Mouse (Mus musculus) thymus, postnatal 14 days (tissue): Measurements from ENCODE around the gene Trak1.

ENCODE experiments used
- DNase-seq: peaks from one replicate; pipeline ENCODE4 v3.0.0; 2021

The Trak1 gene

DNA sequence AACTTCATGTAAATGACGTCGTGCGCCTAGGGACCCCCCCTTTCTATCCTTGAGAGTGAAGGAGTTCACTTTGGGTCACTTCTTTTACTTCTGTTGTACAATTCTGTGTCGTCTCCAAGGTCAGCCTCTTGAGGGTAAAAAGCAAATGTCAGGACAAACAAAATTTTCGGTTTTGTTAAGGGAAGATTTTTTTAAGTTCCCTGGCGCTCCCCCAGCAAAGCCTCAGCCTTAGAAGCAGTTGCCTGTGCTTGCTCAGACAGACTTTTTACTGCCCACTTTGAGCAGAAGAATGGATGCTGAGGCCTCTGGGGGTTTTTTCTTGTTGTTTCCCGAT, 730 bp downstream of the Trak1 start:
- peak; percentile 35 for DNase-seq

DNA sequence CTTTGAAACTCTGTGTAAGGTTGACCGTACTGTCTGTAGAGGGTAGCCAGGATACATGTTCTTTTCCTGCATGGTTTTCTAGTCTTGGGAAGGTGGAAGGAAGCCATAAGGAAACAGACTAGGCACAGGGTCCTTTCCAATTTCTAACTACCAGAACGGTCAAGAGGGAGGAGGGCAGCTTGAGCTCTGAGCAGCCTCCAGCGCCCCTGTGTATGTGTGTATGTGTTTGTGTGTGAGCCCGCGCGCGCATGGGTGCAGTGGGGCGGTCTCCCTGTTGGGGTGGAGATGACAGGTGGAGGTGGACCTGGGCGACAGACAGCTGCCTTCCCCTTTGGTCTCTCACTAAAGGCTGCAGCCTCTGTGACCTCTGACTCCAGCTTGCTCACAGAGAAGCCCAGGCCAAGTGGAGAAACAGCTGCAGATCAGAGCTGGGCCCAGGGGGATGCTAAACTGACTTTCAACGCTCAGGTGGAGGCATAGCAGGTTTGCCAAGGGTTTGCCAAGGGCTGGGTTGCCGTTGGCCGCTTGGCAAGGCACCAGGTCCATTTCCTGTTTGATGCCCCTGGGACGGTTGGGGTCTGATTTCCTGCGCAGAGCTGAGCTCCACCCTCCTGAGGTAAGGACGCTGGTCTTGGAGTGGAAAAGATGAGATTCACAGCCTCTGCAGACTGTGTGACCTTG, 1.2 kb downstream of the Trak1 start:
- peak; percentile 68 for DNase-seq

DNA sequence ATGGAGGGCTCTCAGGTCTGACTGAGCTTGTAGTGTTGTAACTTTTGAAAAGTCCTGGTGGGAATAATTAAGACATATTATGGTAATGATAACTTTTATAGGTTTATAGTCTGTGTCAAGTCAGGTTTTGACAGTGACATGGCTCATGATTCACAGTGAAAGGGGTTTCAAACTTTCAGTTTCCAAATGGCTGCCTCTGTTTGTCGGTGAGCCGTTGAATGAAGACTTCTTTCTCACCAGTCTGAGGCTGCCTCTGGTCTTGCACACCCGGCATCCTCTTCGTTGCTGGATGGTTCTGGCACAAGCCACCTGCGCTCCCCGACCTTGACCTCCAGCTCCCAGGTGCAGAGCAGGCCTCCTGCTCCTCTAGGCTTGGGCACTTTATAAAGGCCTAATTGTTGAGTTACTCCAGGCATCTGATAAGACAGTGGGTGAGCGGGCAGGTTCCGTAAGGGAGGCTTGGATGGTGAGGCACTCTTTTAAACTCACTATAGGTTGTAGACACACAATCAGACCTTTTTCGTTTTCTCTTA, 2.0 kb downstream of the Trak1 start:
- peak; percentile 48 for DNase-seq

DNA sequence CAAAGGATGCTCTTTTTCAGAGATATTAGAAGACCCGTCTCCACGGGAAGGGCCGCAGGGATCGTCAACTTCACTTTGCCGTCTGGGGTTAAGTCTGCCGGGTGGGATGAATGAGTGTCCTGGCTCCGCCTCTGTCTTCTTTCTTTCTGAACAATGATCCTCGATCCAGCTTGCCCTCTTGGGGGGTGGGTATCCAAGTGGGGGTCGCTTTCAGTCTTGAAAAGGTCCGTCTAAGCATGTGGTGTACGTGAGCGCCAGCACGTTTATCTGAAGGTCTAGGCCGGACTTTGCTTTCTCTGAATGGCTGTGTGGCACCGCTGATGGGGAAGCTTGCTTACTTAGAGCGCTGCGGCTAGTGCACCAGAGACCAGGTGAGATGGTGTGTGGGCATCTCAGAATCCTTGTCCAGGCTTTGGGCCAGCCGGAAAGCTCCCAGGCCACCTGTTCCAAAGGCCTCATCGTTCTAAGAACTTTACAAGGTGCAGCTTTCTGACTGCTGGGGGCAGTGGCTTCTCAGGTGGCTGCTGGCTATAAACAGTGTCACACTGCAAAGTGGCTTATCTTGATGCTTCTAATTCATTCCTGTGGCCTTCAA, 2.8 kb downstream of the Trak1 start:
- no peak for DNase-seq

DNA sequence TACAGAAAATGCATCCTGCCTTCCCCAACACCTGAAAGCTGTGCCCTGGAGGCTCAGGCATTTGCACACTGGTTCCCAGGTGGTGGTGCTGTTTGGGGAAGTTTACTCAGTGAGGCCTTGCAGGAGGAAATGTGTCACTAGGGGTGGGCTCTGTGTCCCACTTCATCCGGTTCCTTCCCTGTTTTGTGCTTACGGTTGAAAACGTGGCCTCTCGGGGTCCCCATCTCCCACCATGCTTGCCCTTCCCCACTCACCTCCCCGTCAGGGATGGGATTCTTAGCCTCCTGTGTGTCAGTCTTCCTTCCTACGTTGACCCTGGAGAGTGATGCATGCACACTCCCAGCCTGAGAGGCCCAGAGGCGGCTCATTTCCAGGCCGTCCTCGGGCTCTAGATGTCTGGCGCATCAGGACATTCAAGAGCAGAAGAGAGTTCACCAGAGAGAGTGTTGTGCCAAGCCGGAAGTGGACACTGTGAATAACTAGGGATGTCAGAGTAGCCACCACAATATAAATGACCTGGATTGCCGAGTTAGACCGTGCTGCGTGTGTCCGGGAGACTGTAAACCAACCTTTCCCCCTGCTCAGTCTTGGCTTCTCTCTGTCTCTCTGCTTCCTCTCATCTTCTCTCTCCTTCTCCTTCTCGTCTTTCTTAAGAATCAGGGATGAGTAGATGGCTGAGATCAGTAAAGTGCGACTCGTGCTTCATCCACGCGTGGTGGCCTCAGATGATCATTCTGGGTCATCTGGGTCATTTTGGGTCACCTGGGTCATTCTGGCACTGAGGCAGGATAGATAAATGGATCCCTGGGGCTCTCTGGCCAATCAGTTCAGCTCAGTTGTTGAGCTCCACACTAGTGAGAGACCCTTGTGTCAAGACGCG, 4.0 kb downstream of the Trak1 start:
- DNase-seq: peak; percentile 70

DNA sequence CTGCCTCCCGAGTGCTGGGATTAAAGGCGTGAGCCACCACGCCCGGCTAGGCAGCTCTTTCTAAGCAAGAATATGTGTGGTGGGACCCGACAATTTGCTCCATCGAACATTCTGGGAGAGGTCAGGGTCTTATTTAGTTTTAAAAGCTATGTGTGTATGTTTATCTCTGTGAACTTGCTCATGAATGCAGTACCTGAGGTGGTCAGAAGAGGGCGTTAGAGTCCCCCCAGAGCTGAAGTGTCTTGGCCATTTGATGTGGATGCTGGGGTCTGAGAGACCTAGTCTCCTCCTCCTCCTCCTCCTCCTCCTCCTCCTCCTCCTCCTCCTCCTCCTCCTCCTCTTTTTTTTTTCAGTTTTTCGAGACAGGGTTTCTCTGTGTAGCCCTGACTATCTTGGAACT, 5.2 kb downstream of the Trak1 start:
- peak; percentile 46 for DNase-seq

DNA sequence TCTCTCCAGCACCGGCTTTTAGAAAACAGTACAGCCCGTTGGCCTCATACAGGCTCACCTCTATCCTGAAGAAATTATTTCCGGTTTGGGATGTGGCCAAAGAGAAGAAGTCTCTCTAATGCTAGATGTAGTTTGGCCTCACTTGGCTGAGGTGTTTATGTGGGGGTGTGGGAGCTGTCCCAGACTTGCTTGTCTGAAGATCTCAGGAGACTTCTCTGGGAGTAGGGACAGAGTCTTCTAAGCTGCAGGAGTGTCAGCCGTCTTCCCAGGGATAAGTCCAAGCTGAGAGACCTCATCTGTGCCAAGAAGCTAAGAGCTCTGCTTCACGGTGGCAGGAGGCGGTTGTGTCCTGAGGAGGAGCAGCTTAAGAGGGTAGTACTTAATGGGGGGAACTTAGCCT, 5.8 kb downstream of the Trak1 start:
- DNase-seq: no peak

DNA sequence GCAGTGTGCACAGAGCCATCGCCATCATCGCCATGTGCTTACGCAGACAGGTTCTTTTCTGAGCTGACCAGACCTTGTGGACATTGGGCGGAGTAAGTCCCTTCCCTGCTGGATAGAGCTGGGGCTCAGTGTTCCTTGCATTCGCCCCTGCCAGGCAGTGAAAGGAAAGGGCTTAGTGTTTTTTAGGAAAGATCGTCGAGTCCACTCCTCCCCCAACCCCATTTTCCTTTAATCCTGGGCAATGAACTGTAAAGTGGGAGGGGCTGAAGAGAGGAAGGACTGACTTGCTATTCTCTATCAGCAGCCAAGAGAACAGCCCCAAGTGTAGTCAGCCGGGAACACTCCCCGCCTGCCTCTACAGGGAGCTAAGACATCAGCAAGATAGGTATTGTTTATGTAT, 6.4 kb downstream of the Trak1 start:
- no peak for DNase-seq

DNA sequence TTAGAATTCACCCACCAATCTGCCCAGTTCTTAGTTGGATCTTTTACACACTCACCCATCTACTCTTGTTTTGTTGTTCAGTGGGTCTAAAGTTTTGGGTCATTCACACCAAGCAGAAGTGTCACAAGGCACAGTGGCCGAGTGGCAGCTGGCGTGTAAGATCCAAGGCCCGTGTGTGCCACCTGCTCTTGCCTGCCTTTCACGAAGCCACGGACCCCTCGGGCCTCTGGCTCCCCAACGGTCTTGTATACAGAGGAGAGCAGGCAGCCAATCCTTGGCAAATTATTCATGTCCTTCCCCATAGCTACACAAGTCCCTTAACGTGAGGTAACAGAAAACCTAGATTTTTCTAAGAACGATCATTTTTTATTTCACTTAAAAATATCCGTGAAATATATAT, 7.2 kb downstream of the Trak1 start:
- no peak for DNase-seq

DNA sequence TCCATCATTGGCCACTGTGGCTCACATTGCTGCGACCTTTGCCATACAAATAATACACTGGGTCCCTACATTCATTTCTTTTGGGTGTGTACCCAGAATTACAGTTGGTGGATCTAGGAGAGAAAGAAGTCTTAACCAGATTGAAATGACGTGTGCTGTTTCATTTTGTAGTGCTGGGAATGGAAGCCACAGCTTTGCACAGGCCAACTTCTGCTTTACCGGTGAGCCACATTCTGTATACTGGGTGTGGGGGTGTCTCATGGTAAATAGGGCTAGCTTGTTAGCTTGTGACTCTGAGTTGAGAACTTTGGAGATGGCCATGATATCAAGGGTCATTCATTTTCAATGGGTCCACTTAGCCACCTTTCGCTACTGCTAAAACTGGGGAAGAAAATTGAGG, 8.2 kb downstream of the Trak1 start:
- DNase-seq: no peak

DNA sequence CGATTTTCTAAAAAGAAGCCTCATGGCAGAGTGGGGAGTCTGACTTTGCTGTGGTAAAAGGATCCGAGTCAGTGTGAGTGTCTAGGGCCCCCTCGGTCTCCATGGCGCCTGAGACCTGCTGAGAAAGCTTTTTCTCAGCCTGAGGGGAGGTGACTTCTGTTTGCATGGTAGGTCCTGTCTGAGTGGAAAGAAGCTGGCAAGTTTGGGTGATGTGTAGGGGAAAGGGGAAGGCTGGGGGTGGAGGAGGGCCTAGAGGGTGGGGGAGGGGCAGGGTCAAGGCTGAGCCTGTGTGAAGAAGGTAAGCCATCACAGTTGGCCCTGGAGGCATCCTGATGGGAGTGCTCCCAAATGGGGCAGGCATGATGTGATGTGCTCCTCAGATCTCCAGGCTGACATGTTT, 12.0 kb downstream of the Trak1 start:
- no peak for DNase-seq

DNA sequence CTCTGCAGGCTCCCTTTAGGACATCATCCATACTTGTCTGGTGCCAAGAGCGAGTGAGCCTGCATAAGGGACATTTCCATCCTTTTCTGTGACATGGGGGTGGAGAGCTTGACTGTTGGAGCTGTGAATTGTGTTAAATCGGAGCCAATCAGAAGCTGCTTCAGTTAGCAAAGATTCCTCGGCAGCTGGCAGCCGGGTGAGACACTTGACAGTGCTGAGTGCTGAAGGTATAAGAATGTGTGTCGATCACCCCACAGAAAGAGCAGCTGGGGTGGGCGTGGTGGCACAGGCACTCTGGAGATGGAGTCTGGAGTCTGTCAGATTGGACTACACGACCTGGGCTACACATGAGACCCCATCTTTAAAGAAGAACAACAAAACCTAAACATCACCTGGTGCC, 13.2 kb downstream of the Trak1 start:
- no peak for DNase-seq

DNA sequence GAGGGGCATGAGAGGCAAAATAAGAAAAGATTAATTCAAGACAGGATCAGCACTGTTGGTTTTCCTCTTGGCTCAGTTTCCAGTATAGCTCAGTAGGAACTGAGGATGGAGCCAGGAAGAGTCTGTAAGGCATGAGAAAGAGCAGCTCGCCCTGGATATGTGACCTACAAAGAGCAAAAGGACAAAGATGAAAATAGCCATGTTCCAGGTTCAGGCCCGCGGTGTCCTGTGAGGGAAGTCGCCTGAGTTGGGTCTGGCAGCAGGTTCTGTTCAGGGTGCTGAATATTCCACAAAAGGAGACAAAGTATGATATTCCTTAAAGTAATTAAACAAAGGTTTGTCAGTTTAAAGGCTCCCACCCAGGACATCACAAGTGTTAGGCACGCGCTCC, 14.5 kb downstream of the Trak1 start:
- no peak for DNase-seq

DNA sequence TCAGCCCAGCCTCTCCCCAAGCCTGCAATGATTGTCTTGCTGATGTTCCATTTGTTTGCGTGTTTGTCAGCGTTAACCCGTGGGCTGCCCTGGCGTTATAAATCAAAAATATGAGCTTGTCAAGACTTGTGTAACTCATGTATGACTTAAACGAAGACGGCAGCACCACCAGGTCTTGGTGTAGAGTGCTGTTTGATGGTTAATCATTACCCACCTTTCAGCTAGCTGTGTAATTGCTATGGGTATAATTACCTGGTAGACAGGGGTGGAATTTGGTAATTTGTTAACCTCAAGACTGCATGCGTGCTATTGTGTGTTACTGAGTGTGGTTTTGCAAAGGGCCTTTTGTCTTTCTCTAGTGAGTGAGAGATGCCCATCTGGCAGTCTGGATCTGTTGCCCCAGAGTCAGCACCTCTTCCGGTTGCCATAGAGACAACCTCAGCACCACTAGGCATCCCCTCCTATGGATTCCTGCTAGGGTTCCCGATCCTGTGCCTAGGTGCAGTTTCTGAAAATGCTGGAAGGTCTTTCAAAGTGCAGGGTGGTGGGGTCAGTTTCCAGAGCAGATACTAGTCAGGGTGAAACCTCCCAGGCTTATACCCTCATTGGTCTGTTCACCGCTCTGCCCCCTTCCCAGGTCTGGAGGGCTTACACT, 15.1 kb downstream of the Trak1 start:
- no peak for DNase-seq

DNA sequence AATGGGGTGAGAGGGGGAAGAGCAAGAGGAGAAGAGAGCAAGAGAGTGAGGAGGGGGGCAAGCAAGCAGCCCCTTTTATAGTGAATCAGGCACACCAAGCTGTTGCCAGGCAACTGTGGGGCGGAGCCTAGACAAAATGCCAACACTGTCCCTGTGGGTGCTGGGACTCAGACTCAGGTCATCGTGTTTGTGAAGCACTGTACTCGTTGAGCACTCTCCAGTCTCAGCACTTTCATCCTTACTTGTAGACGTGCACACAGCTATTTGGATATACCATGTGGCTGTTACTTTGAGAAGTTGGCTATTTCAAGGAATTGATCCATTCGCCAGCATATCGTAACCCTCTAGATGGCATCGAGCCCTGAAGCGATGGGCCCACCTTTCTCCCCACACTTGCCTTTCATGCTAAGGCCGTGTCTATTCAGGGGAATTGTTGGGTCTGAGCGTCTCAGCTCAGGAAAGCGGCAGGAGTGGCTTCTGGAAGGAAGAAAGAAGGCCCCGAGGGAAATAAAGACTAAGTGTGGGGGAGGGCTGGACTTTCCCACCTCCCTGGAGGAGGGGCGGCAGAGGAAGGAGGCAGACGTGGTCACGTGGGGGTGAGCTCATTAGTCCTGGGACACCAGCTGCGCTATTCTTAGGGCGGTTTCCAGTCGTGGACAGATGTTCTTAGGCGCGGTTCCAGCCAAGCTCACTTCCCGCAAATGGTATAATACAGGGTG, 16.5 kb downstream of the Trak1 start:
- DNase-seq: peak; percentile 48

DNA sequence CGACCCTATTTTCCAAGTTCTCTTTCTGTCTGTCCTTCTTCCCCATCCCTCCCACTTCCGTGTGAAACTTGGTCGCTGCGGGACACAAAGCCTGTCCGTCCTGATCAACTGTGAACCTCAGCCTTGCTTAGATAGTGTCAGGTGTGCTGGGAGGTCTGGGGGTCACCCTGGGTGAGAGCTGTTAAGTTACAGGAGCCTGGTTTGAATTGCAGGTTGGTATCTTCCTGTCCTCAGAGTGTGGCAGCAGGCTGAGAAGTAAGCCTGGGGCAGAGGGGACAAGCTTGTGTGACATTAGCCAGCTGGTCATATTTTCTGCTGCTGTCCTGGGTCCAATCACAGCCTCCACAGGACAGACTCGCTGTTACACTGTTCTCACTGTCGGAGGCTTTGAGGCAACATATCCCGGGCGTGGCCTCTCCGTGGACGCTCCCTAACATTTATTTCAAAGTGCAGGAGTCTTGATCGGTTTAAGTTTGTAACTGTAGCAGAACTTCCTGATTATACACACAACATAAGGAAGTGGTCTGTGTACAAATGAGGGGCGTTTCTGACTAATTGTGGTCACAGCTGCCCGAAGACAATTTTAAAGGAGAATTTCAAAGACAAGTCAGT, 17.3 kb downstream of the Trak1 start:
- no peak for DNase-seq

DNA sequence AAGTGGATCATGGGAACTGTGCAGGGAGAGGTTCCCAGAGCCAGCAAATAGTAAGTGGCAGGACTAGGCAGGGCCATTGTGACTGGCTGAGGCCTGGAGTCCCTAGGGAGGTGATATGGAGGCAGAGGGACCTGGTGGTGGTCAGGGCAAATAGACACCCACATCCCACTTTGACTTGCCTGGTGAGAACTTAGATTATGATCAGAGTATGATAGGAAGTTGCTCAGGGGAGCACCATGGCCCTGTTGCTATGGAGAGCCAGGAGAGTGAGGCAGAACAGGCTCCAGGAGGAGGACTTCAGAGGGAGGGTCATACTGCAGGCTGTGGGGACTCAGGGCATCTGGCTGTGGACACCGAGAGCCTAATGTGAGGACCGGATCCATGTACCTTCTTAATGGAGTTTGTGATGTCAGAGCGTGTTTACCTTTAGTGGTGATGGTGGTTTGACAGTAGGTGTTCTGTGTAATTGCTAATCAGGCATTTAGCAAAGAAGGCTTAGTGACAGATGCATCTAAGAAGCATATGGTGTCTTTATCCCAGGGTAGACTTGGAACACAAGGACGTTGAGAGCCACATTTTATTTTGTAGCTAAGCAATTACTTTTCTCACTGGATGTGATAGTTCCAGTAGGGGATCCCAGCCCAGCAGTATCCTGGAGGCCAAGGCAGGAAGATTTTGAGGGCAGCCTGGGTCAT, 18.7 kb downstream of the Trak1 start:
- DNase-seq: no peak

DNA sequence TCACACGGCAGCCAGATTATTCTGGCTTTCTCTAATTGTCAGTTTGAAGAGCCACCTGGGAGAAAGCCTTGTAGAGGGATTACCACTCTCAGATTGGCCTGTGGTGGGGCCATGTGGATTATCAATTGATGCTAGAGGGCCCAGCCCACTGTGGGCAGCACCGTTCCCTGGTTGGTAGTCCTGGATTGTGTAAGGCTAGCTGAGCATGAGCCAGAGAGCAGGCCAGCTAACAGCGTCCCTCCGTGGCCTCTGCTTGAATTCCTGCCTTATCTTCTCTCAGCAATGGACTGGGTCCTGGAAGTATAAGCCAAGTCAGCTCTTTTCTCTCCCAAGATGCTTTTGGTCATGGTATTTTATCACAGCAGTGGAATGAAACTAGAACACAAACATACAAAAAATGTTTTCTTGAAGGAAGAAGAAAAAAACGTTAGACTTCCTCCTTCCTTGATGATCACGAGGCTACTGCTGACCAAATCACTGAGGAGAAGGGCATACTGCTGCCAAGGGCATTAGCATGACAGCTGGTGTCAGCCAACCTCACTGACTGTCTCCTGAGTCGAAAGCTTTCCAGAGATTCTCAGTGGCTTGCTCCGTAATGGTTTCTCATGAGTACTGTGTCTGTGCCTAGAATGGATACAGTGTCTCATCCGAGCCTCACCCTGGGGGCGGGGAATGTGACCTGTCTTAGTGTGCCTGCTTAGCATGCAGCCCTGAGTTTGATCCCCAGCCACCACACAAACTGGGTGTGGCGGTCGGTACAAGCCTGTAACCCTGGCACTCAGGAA, 19.5 kb downstream of the Trak1 start:
- DNase-seq: peak; percentile 35

DNA sequence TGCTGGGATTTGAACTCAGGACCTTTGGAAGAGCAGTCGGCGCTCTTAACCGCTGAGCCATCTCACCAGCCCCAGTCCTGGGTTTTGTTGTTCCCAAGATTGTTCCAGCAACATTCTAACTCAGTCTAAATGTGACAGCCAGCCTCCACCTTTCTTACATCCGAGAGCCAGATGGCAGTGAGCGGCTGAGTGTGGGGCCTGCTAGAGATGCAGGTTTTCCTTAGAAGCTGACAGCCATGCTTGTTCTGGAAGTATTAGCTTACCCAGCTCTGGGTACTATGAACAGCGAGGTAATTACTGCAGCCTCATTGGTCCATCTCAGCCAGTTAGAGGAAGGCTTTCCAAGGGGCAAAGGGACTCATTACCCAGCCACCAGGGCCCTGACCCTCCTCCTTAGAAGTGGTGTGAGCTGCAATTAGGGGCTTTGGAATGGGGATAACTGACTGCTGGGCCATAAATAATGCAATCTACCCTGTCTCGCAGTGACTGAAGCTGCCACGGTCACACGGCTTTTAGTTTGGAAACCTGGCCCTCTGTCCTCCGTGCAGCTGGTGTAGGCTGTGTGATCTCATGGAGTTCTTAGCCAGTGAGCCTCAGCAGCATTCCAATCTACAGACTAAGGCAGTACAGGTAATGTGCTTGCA, 22.1 kb downstream of the Trak1 start:
- no peak for DNase-seq

DNA sequence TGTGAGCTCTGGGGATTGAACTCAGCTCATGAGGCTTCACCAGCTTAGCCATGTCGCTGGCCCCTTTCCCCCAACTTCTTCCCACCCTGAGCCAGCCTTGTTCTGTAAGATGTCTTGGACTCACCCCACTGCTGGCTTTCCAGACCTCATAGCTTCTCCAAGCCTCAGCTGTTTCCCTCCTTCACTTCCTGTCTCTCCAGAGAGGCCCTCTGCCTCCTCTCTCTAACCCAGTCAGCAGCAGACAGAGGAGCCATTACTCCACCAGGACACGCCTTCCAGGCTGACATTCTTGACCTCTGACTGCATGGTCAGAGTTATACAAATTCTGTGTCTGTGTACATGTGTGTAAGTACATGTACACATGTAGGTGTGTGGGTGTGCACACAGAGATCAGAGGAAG, 23.1 kb downstream of the Trak1 start:
- no peak for DNase-seq
